Mouse (Mus musculus) hindbrain, embryonic 16.5 days (tissue): ENCODE measurements around the gene Foxp1. TPM values are rescaled to one million over a fixed set of nuclear protein-coding genes. Genes with fewer than 3 reads are reported as not detected.

ENCODE experiments used
- ATAC-seq: fragments of 200-750 bp; cut with Nextera tagmentation; 2 replicates; pipeline ENCODE4 v1.8.0; 2017; ENCODE audit warnings: moderate TSS enrichment, moderate library complexity
- H3K27ac ChIP-seq: fragments of 300-500 bp; sonication (generic); 2 replicates; pipeline ENCODE4 v1.5.1; 2014; ENCODE audit warnings: low read depth, mild to moderate bottlenecking, control low read depth, low read length, moderate library complexity
- H3K27me3 ChIP-seq: fragments of 300-500 bp; sonication (generic); replicated peaks from 2 replicates; pipeline ENCODE4 v1.6.1; 2014; ENCODE audit warnings: low read length; ENCODE audit not compliant: control insufficient read depth, insufficient read depth
- H3K36me3 ChIP-seq: fragments of 300-500 bp; sonication (generic); 2 replicates; pipeline ENCODE4 v1.6.1; 2014; ENCODE audit warnings: mild to moderate bottlenecking, low read length, moderate library complexity, mixed read lengths; ENCODE audit not compliant: control insufficient read depth, insufficient read depth
- H3K4me1 ChIP-seq: fragments of 300-500 bp; sonication (generic); 2 replicates; pipeline ENCODE4 v1.6.1; 2014; ENCODE audit warnings: low read depth, low read length; ENCODE audit not compliant: control insufficient read depth, insufficient read depth
- H3K4me2 ChIP-seq: fragments of 300-500 bp; sonication (generic); 2 replicates; pipeline ENCODE4 v1.6.1; 2014; ENCODE audit warnings: mild to moderate bottlenecking, low read length, control low read depth, moderate library complexity
- H3K4me3 ChIP-seq: fragments of 300-500 bp; sonication (generic); 2 replicates; pipeline ENCODE4 v1.5.1; 2014; ENCODE audit warnings: mild to moderate bottlenecking, low read length, control low read depth, moderate library complexity
- H3K9ac ChIP-seq: fragments of 300-500 bp; sonication (generic); 2 replicates; pipeline ENCODE4 v1.6.1; 2014; ENCODE audit warnings: low read depth, mild to moderate bottlenecking, control low read depth, low read length, moderate library complexity
- H3K9me3 ChIP-seq: fragments of 300-500 bp; sonication (generic); 2 replicates; pipeline ENCODE4 v1.6.1; 2014; ENCODE audit warnings: mild to moderate bottlenecking, low read length, moderate library complexity; ENCODE audit not compliant: control insufficient read depth
- WGBS: fragments of 180-500 bp; shearing (Covaris S2); extraction: QIAGEN DNeasy Blood & Tissue Kit; methylation state at CpG from one replicate; pipeline ENCODE4 v1.1.7; 2014; 5-methylcytosine and 5-hydroxymethylcytosine counted together
- polyA plus RNA-seq: library from polyadenylated mRNA; unstranded; fragments of >200 nt; fragmentation: Nextera tagmentation; extraction: Ambion mirVana; gene quantifications from 2 replicates; pipeline ENCODE4 v1.2.1, GENCODE M21; 2015

The Foxp1 gene
- polyA plus RNA-seq, 1 experiment from 2014 or later, result 47.8 TPM

GRCm38 (mm10) chr6:99073303-99074271 lies 448.9 kb downstream of the Foxp1 start:
- H3K27ac ChIP-seq, result no peak overlapping the region
- H3K9me3 ChIP-seq, result no peaks in the 10 kb centered on the region
- H3K36me3 ChIP-seq, result peaks cover 4% of the 10 kb centered on the region; the same call in 1 of the 2 replicates
- H3K4me2 ChIP-seq, result no peak overlapping the region
- no peak overlapping the region for H3K9ac ChIP-seq
- H3K27me3 ChIP-seq, result no peaks in the 10 kb centered on the region
- no peaks in the 10 kb centered on the region for H3K4me1 ChIP-seq
- WGBS, result 57% methylated on average over 9 of the region's 9 CpGs
- no peak for ATAC-seq
- H3K4me3 ChIP-seq, result no peak overlapping the region

GRCm38 (mm10) chr6:99070710-99071109 lies 451.8 kb downstream of the Foxp1 start:
- ATAC-seq, result no peak
- WGBS, result 65% methylated on average over 5 of the region's 5 CpGs
- Histone ChIP-seq H3K4me3 (no peak overlapping the region), H3K27me3 (no peaks in the 10 kb centered on the region), H3K9me3 (no peaks in the 10 kb centered on the region), H3K4me1 (no peaks in the 10 kb centered on the region), H3K9ac (no peak overlapping the region), H3K27ac (no peak overlapping the region), H3K4me2 (no peak overlapping the region), H3K36me3 (peaks cover 4% of the 10 kb centered on the region; the same call in 1 of the 2 replicates)

- 97% methylated on average over 1 of the region's 1 CpGs for WGBS
- H3K4me1 ChIP-seq, result no peaks in the 10 kb centered on the region
- ATAC-seq, result no peak
Measured at GRCm38 (mm10) chr6:99069726-99070125, 452.8 kb downstream of the Foxp1 start.

GRCm38 (mm10) chr6:99065569-99066353 lies 456.8 kb downstream of the Foxp1 start:
- Histone ChIP-seq H3K9ac (no peak overlapping the region), H3K4me3 (no peak overlapping the region), H3K27me3 (no peaks in the 10 kb centered on the region), H3K27ac (no peak overlapping the region), H3K4me1 (no peaks in the 10 kb centered on the region), H3K36me3 (no peaks in the 10 kb centered on the region), H3K4me2 (no peak overlapping the region), H3K9me3 (no peaks in the 10 kb centered on the region)
- WGBS, result 55% methylated on average over 9 of the region's 9 CpGs
- peak; percentile 61; the same call in 1 of the 2 replicates for ATAC-seq

More at GRCm38 (mm10) chr6:99069726-99070125, 452.8 kb downstream of the Foxp1 start:
- Histone ChIP-seq H3K27me3 (no peaks in the 10 kb centered on the region), H3K9me3 (no peaks in the 10 kb centered on the region), H3K4me3 (no peak overlapping the region), H3K27ac (no peak overlapping the region), H3K36me3 (peaks cover 3% of the 10 kb centered on the region; the same call in 1 of the 2 replicates), H3K9ac (no peak overlapping the region), H3K4me2 (no peak overlapping the region)

- no peak overlapping the region for H3K4me2 ChIP-seq
- no peaks in the 10 kb centered on the region for H3K9me3 ChIP-seq
- H3K36me3 ChIP-seq, result no peaks in the 10 kb centered on the region
- H3K9ac ChIP-seq, result no peak overlapping the region
- H3K4me1 ChIP-seq, result no peaks in the 10 kb centered on the region
- no peak overlapping the region for H3K27ac ChIP-seq
- WGBS, result 91% methylated on average over 10 of the region's 10 CpGs
- no peak overlapping the region for H3K4me3 ChIP-seq
- no peak for ATAC-seq
- H3K27me3 ChIP-seq, result no peaks in the 10 kb centered on the region
Measured at GRCm38 (mm10) chr6:99063982-99064484, 458.5 kb downstream of the Foxp1 start.

- no peaks in the 10 kb centered on the region for H3K27me3 ChIP-seq
- H3K9me3 ChIP-seq, result no peaks in the 10 kb centered on the region
- no peak for ATAC-seq
- H3K4me2 ChIP-seq, result no peak overlapping the region
- no peak overlapping the region for H3K4me3 ChIP-seq
- H3K9ac ChIP-seq, result no peak overlapping the region
- no peaks in the 10 kb centered on the region for H3K4me1 ChIP-seq
- H3K36me3 ChIP-seq, result no peaks in the 10 kb centered on the region
- no peak overlapping the region for H3K27ac ChIP-seq
- 83% methylated on average over 8 of the region's 8 CpGs for WGBS
Measured at GRCm38 (mm10) chr6:99062931-99063330, 459.6 kb downstream of the Foxp1 start.

GRCm38 (mm10) chr6:99058688-99059087 lies 463.8 kb downstream of the Foxp1 start:
- Histone ChIP-seq H3K9ac (no peak overlapping the region), H3K27me3 (no peaks in the 10 kb centered on the region), H3K4me1 (no peaks in the 10 kb centered on the region), H3K36me3 (no peaks in the 10 kb centered on the region), H3K9me3 (no peaks in the 10 kb centered on the region), H3K4me3 (no peak overlapping the region), H3K27ac (no peak overlapping the region), H3K4me2 (no peak overlapping the region)
- 64% methylated on average over 3 of the region's 3 CpGs for WGBS
- ATAC-seq, result no peak

GRCm38 (mm10) chr6:99057113-99057553 lies 465.4 kb downstream of the Foxp1 start:
- Histone ChIP-seq H3K27ac (no peak overlapping the region), H3K9me3 (no peaks in the 10 kb centered on the region), H3K27me3 (no peaks in the 10 kb centered on the region), H3K9ac (no peak overlapping the region), H3K36me3 (no peaks in the 10 kb centered on the region), H3K4me2 (no peak overlapping the region), H3K4me1 (no peaks in the 10 kb centered on the region), H3K4me3 (no peak overlapping the region)
- 92% methylated on average over 4 of the region's 4 CpGs for WGBS
- no peak for ATAC-seq

GRCm38 (mm10) chr6:99056379-99056778 lies 466.1 kb downstream of the Foxp1 start:
- Histone ChIP-seq H3K27ac (no peak overlapping the region), H3K36me3 (no peaks in the 10 kb centered on the region), H3K9ac (no peak overlapping the region), H3K4me1 (no peaks in the 10 kb centered on the region), H3K27me3 (no peaks in the 10 kb centered on the region), H3K4me3 (no peak overlapping the region), H3K9me3 (no peaks in the 10 kb centered on the region), H3K4me2 (no peak overlapping the region)
- no peak for ATAC-seq
- WGBS, result 78% methylated on average over 2 of the region's 2 CpGs
